Mouse (Mus musculus) gastrocnemius, adult 2 months (tissue): Measurements from ENCODE around the gene Cycs. TPM values are rescaled to one million over a fixed set of nuclear protein-coding genes. Genes with fewer than 3 reads are reported as not detected.
A peak's percentile ranks its signal among the peaks of the same experiment; 100 is the strongest.

Source experiments
- DNase-seq: peaks from one replicate; pipeline ENCODE4 v3.0.0; 2022
- H3K27ac ChIP-seq: fragments of 200-600 bp; 2 replicates; pipeline ENCODE4 v1.8.1; 2022; ENCODE audit warnings: mild to moderate bottlenecking
- H3K4me3 ChIP-seq: fragments of 200-600 bp; 2 replicates; pipeline ENCODE4 v1.8.1; 2022; ENCODE audit warnings: mild to moderate bottlenecking, moderate library complexity
- CTCF ChIP-seq: fragments of 200-600 bp; IDR thresholded peaks from 2 replicates; pipeline ENCODE4 v1.8.1; 2022; ENCODE audit warnings: antibody characterized with exemption, mild to moderate bottlenecking, moderate library complexity
- intact Hi-C: fragments of 180-260 bp; cut with DNase I; formaldehyde crosslinking; loops from one replicate; pipeline ENCODE4 v1.15.1; 2025
- microRNA-seq: library from miRNA; unstranded; fragments of <30 nt; microRNA quantifications from one replicate; pipeline ENCODE4 v1.2.0, GENCODE M21; 2021
- total RNA-seq, 2 experiments: library from RNA; stranded (reverse); gene quantifications; 2 replicates each; pipeline ENCODE4 v1.2.3; 2021

Cycs gene
- total RNA-seq, 2 experiments from 2014 or later, result 86.8 to 134 TPM

GRCm38 (mm10) chr6:50535346-50535745 is 31.0 kb downstream of the Cycs start:
- Histone ChIP-seq H3K27ac (no peak overlapping the region), H3K4me3 (no peak overlapping the region)
- intact Hi-C loops, result loop anchor here (5.0 kb wide), 1 partner anchor 1018 kb away; no protein-coding TSS in a partner anchor
- TF ChIP-seq CTCF, result no peak
- no peak for DNase-seq

GRCm38 (mm10) chr6:50531920-50532319 is 34.4 kb downstream of the Cycs start:
- intact Hi-C loops, result no loop called here
- no peak for TF ChIP-seq CTCF
- Histone ChIP-seq H3K4me3 (no peak overlapping the region), H3K27ac (no peak overlapping the region)
- DNase-seq, result no peak

DNA sequence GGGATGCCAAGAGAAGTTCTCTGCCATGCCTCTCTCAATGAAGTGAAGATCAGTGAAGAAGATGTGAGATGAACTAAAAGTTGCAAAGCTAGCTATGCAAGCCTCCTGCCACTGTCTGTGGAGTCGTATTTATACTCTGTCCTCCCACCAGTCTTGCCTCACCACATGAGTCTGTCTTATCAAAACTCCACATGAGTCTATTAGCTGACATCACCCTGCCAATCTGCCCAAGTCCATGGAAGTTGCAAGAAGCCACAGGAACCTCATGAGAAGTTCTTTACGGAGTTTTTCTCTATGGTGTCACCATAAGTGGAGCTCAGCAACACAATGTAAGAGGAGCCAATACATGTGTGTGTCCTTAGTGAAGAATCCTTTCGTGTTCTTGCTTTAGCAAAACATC is 35.3 kb downstream of the Cycs start:
- Histone ChIP-seq H3K27ac (no peak overlapping the region), H3K4me3 (no peak overlapping the region)
- intact Hi-C loops, result no loop called here
- DNase-seq, result no peak
- TF ChIP-seq CTCF, result no peak

GRCm38 (mm10) chr6:50529194-50529593 is 37.1 kb downstream of the Cycs start:
- no peak for DNase-seq
- no peak for TF ChIP-seq CTCF
- intact Hi-C loops, result no loop called here
- Histone ChIP-seq H3K27ac (no peak overlapping the region), H3K4me3 (peak overlapping the region; percentile 17)

DNA sequence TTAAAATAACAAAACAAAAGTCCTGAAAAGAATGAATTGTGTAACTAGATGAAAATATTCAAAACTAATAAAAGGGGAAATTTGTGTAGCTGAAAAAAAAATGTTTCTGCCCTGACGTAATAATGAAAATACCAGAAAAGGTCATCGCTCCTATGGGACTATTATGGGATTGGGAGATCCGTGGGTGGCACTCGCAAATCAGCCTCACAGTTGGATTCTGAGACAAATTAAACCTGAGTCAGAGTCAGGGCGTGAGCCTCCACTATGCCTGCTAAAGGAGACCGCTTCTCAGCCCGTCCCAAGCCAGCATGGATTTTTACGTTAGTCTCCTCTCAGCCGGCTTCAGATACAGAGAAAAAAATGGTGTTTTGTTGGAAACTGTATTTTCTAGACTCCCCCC is 38.9 kb downstream of the Cycs start:
- Histone ChIP-seq H3K4me3 (no peak overlapping the region), H3K27ac (no peak overlapping the region)
- intact Hi-C loops, result no loop called here
- no peak for TF ChIP-seq CTCF
- DNase-seq, result no peak

DNA sequence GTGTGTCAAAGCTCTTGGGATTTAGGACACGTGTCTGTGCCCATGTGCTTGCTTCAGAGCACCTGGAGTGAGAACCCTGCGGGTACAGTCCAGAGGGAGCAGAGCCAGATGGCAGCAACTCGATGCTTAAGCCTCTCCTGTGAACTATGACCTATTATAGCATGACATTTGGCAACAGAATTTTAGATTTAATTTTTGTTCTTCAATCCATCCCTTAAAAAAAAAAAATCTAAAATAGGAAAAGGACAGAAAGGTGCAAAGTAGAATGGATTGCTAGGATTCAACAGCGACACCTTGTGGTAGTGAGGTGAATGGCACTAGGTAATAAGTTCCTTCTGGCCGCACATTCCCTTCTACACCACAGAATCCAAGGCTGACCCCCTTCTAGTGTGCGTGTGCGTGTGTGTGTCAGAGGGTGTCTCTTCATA is 39.7 kb downstream of the Cycs start:
- Histone ChIP-seq H3K27ac (no peak overlapping the region), H3K4me3 (no peak overlapping the region)
- TF ChIP-seq CTCF, result peak; percentile 91
- peak; percentile 50 for DNase-seq
- intact Hi-C loops, result loop anchor here (1.0 kb wide), 1 partner anchor 214 kb away; no protein-coding TSS in a partner anchor

- no peak for DNase-seq
- intact Hi-C loops, result loop anchor here (1.0 kb wide), 1 partner anchor 214 kb away; no protein-coding TSS in a partner anchor
- H3K27ac ChIP-seq, result no peak overlapping the region
- TF ChIP-seq CTCF, result no peak
- no peak overlapping the region for H3K4me3 ChIP-seq
Observed at GRCm38 (mm10) chr6:50525846-50526245, 40.5 kb downstream of the Cycs start.

DNA sequence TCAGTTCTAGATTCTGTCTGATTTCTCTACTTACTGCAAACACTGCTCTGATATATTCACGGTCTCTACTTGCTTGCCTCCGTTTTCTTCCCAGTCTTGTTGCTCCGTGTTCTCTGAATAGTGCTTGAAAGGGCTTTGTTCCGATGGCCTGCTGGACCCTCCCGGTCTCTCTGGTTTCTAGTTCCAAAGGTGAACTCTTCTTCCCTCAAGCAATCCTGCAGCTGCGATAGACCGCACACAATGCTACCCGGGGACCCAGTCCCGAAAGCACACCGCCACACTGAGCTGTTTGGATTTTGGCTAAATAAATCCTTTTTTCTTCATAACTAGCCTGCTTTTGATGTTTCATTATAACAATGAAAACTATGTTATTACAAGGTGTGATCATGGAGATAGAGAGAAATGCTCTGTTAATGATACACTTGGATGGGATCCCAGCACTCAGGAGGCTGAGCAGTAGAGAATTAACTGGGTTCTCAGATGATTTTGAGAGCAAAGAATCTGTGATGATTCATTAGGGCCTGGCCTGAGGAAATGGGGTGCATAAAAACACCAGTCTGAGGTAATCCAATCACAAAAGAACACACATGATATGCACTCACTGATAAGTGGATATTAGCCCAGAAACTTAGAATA is 42.0 kb downstream of the Cycs start:
- intact Hi-C loops, result no loop called here

GRCm38 (mm10) chr6:50522772-50523171 is 43.6 kb downstream of the Cycs start:
- no peak for DNase-seq
- Histone ChIP-seq H3K27ac (no peak overlapping the region), H3K4me3 (no peak overlapping the region)
- intact Hi-C loops, result no loop called here
- no peak for TF ChIP-seq CTCF

More for the DNA sequence above, 42.0 kb downstream of the Cycs start:
- DNase-seq, result no peak
- Histone ChIP-seq H3K27ac (no peak overlapping the region), H3K4me3 (no peak overlapping the region)
- TF ChIP-seq CTCF, result no peak

DNA sequence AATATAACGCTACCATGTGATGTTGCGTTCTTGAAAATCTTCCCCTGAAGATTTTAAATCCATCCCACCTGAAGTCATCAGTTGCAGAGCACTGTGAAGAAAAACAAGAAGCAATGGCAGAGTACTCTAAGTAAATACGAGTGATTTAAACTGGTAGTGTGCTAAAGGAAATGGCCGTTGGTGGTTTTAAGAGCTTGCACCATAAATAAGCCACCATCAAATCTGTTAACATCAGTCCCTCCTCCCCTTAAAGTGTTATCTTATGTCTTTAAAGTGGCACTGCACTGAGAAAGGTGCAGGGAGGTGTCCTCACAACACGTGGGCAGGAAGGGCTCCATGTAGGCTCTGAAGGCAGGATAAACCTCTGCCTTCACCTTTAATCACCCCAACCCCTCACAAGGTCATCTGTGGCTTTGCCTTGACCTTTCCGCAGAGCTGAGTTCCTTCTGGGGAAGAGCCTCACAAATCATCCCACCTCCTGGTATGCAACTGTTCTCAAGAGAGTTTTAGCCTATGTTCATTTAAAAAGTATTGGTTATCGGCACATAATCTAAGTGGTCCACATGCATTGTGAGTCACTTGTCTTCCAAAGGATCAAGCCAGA is 44.7 kb downstream of the Cycs start:
- intact Hi-C loops, result no loop called here
- no peak for DNase-seq

GRCm38 (mm10) chr6:50520139-50520538 is 46.2 kb downstream of the Cycs start:
- no peak for DNase-seq
- intact Hi-C loops, result no loop called here
- Histone ChIP-seq H3K27ac (no peak overlapping the region), H3K4me3 (no peak overlapping the region)
- no peak for TF ChIP-seq CTCF

More for the DNA sequence above, 44.7 kb downstream of the Cycs start:
- Histone ChIP-seq H3K27ac (no peak overlapping the region), H3K4me3 (no peak overlapping the region)
- no peak for TF ChIP-seq CTCF

GRCm38 (mm10) chr6:50518371-50518770 is 48.0 kb downstream of the Cycs start:
- DNase-seq, result no peak
- no peak for TF ChIP-seq CTCF
- intact Hi-C loops, result no loop called here

More at GRCm38 (mm10) chr6:50518371-50518770, 48.0 kb downstream of the Cycs start:
- Histone ChIP-seq H3K4me3 (no peak overlapping the region), H3K27ac (no peak overlapping the region)

Small RNA genes lying within 50 kb of the gene (microRNA-seq; reads per million reads assigned to microRNA genes)
- gene Mir6371, result not detected

Other genes with a start within 250 kb of the Cycs start
- 1 to 10 TPM; 2.2 to 3.3 TPM for gene Osbpl3, start 110.3 kb downstream of the Cycs start, total RNA-seq
- gene 4921507P07Rik, start 30.1 kb upstream of the Cycs start, total RNA-seq, result under 1 TPM; 0.31 to 0.69 TPM
- not detected for gene Npvf, start 87.9 kb upstream of the Cycs start, total RNA-seq